Mouse (Mus musculus) midbrain, embryonic 11.5 days (tissue): Measurements from ENCODE around the gene Ptpn3. TPM values are rescaled to one million over a fixed set of nuclear protein-coding genes. Genes with fewer than 3 reads are reported as not detected.

ENCODE experiments used
- ATAC-seq: fragments of 200-750 bp; cut with Nextera tagmentation; 2 replicates; pipeline ENCODE4 v1.8.0; 2017; ENCODE audit warnings: moderate TSS enrichment, moderate library complexity; ENCODE audit not compliant: low FRiP score
- DNase-seq: peaks from one replicate; pipeline ENCODE4 v3.0.0; 2015; ENCODE audit warnings: low spot score; ENCODE audit errors: missing footprints
- H3K27ac ChIP-seq: fragments of 300-500 bp; sonication (generic); 2 replicates; pipeline ENCODE4 v1.5.1; 2014; ENCODE audit warnings: low read depth, low read length
- H3K27me3 ChIP-seq: fragments of 300-500 bp; sonication (generic); 2 replicates; pipeline ENCODE4 v1.6.1; 2014; ENCODE audit warnings: mild to moderate bottlenecking, low read length, moderate library complexity, mixed read lengths; ENCODE audit not compliant: control insufficient read depth, insufficient read depth
- H3K36me3 ChIP-seq: fragments of 300-500 bp; sonication (generic); 2 replicates; pipeline ENCODE4 v1.6.1; 2014; ENCODE audit warnings: mild to moderate bottlenecking, low read length, moderate library complexity, mixed read lengths; ENCODE audit not compliant: control insufficient read depth, insufficient read depth
- H3K4me1 ChIP-seq: fragments of 300-500 bp; sonication (generic); 2 replicates; pipeline ENCODE4 v1.6.1; 2014; ENCODE audit warnings: low read length; ENCODE audit not compliant: control insufficient read depth, insufficient read depth
- H3K4me2 ChIP-seq: fragments of 300-500 bp; sonication (generic); 2 replicates; pipeline ENCODE4 v1.6.1; 2014; ENCODE audit warnings: mild to moderate bottlenecking, moderate library complexity
- H3K4me3 ChIP-seq: fragments of 300-500 bp; sonication (generic); 2 replicates; pipeline ENCODE4 v1.5.1; 2014; ENCODE audit warnings: low read depth, low read length
- H3K9ac ChIP-seq: fragments of 300-500 bp; sonication (generic); 2 replicates; pipeline ENCODE4 v1.6.1; 2014; ENCODE audit warnings: low read length
- H3K9me3 ChIP-seq: fragments of 300-500 bp; sonication (generic); 2 replicates; pipeline ENCODE4 v1.6.1; 2016; ENCODE audit warnings: low read length; ENCODE audit not compliant: control insufficient read depth
- WGBS: fragments of 180-500 bp; shearing (Covaris S2); extraction: QIAGEN DNeasy Blood & Tissue Kit; methylation state at CpG from one replicate; pipeline ENCODE4 v1.1.7; 2014; 5-methylcytosine and 5-hydroxymethylcytosine counted together
- polyA plus RNA-seq: library from polyadenylated mRNA; unstranded; fragments of >200 nt; fragmentation: Nextera tagmentation; extraction: Ambion mirVana; gene quantifications from 2 replicates; pipeline ENCODE4 v1.2.1, GENCODE M21; 2014

The Ptpn3 gene
- polyA plus RNA-seq, 1 experiment from 2014 or later: 0.33 TPM

- no peak overlapping the region for H3K27ac ChIP-seq
These were observed 16.4 kb downstream of the Ptpn3 start for GRCm38 (mm10) chr4:57285251-57285650.

GRCm38 (mm10) chr4:57283189-57283588 is 18.4 kb downstream of the Ptpn3 start:
- H3K27ac ChIP-seq: no peak overlapping the region
- H3K4me1 ChIP-seq: no peaks in the 10 kb centered on the region
- DNase-seq: no peak

More at GRCm38 (mm10) chr4:57285251-57285650, 16.4 kb downstream of the Ptpn3 start:
- ATAC-seq: no peak
- 88% methylated on average over 2 of the region's 2 CpGs for WGBS
- Histone ChIP-seq H3K27me3 (no peaks in the 10 kb centered on the region), H3K4me1 (no peaks in the 10 kb centered on the region), H3K9me3 (no peaks in the 10 kb centered on the region), H3K36me3 (no peaks in the 10 kb centered on the region), H3K4me3 (no peak overlapping the region), H3K4me2 (no peak overlapping the region), H3K9ac (no peak overlapping the region)
- no peak for DNase-seq

GRCm38 (mm10) chr4:57282630-57283029 is 19.0 kb downstream of the Ptpn3 start:
- Histone ChIP-seq H3K27ac (no peak overlapping the region), H3K9ac (no peak overlapping the region), H3K36me3 (no peaks in the 10 kb centered on the region), H3K9me3 (no peaks in the 10 kb centered on the region), H3K4me3 (no peak overlapping the region), H3K27me3 (no peaks in the 10 kb centered on the region), H3K4me1 (no peaks in the 10 kb centered on the region), H3K4me2 (no peak overlapping the region)
- no peak for DNase-seq
- WGBS: 86% methylated on average over 6 of the region's 6 CpGs
- ATAC-seq: no peak

More at GRCm38 (mm10) chr4:57283189-57283588, 18.4 kb downstream of the Ptpn3 start:
- WGBS: 86% methylated on average over 3 of the region's 3 CpGs
- H3K27me3 ChIP-seq: no peaks in the 10 kb centered on the region
- H3K9me3 ChIP-seq: no peaks in the 10 kb centered on the region
- ATAC-seq: no peak
- no peak overlapping the region for H3K4me3 ChIP-seq
- H3K4me2 ChIP-seq: no peak overlapping the region
- no peak overlapping the region for H3K9ac ChIP-seq
- H3K36me3 ChIP-seq: no peaks in the 10 kb centered on the region

GRCm38 (mm10) chr4:57282179-57282578 is 19.5 kb downstream of the Ptpn3 start:
- no peaks in the 10 kb centered on the region for H3K9me3 ChIP-seq
- WGBS: 88% methylated on average over 5 of the region's 5 CpGs
- no peak for ATAC-seq

GRCm38 (mm10) chr4:57280888-57281287 is 20.7 kb downstream of the Ptpn3 start:
- ATAC-seq: no peak
- H3K27ac ChIP-seq: no peak overlapping the region
- WGBS: 85% methylated on average over 5 of the region's 5 CpGs
- no peak overlapping the region for H3K4me3 ChIP-seq
- no peaks in the 10 kb centered on the region for H3K36me3 ChIP-seq
- DNase-seq: no peak
- no peaks in the 10 kb centered on the region for H3K9me3 ChIP-seq
- no peak overlapping the region for H3K4me2 ChIP-seq
- H3K27me3 ChIP-seq: no peaks in the 10 kb centered on the region
- no peaks in the 10 kb centered on the region for H3K4me1 ChIP-seq
- H3K9ac ChIP-seq: no peak overlapping the region

More at GRCm38 (mm10) chr4:57282179-57282578, 19.5 kb downstream of the Ptpn3 start:
- Histone ChIP-seq H3K4me3 (no peak overlapping the region), H3K27me3 (no peaks in the 10 kb centered on the region), H3K4me1 (no peaks in the 10 kb centered on the region), H3K9ac (no peak overlapping the region), H3K36me3 (no peaks in the 10 kb centered on the region), H3K27ac (no peak overlapping the region), H3K4me2 (no peak overlapping the region)
- no peak for DNase-seq

- DNase-seq: no peak
- no peak overlapping the region for H3K4me3 ChIP-seq
- no peak overlapping the region for H3K4me2 ChIP-seq
- no peak overlapping the region for H3K9ac ChIP-seq
- no peaks in the 10 kb centered on the region for H3K36me3 ChIP-seq
- H3K4me1 ChIP-seq: no peaks in the 10 kb centered on the region
- no peaks in the 10 kb centered on the region for H3K27me3 ChIP-seq
- no peak for ATAC-seq
- H3K9me3 ChIP-seq: no peaks in the 10 kb centered on the region
- H3K27ac ChIP-seq: no peak overlapping the region
- 41% methylated on average over 8 of the region's 8 CpGs for WGBS
These were observed 22.4 kb downstream of the Ptpn3 start for GRCm38 (mm10) chr4:57279229-57279628.

- whole genome bisulfite sequencing: 57% methylated on average over 10 of the region's 10 CpGs
- Histone ChIP-seq H3K4me2 (no peak overlapping the region), H3K36me3 (no peaks in the 10 kb centered on the region), H3K27me3 (no peaks in the 10 kb centered on the region), H3K4me3 (no peak overlapping the region), H3K9me3 (no peaks in the 10 kb centered on the region), H3K4me1 (no peaks in the 10 kb centered on the region), H3K27ac (no peak overlapping the region), H3K9ac (no peak overlapping the region)
- DNase-seq (no peak), ATAC-seq (no peak)
These were observed 22.8 kb downstream of the Ptpn3 start for GRCm38 (mm10) chr4:57278812-57279211.

- no peak for ATAC-seq
- H3K4me3 ChIP-seq: no peak overlapping the region
These were observed 24.0 kb downstream of the Ptpn3 start for GRCm38 (mm10) chr4:57277671-57278070.

GRCm38 (mm10) chr4:57275116-57275743 is 26.4 kb downstream of the Ptpn3 start:
- DNase-seq (peak; percentile 96), ATAC-seq (peak; percentile 53; the same call in 1 of the 2 replicates)
- H3K4me3 ChIP-seq: no peak overlapping the region
- no peak overlapping the region for H3K4me2 ChIP-seq
- H3K9me3 ChIP-seq: no peaks in the 10 kb centered on the region
- H3K27ac ChIP-seq: no peak overlapping the region
- no peaks in the 10 kb centered on the region for H3K27me3 ChIP-seq
- peaks cover 4% of the 10 kb centered on the region for H3K4me1 ChIP-seq
- no peak overlapping the region for H3K9ac ChIP-seq
- no peaks in the 10 kb centered on the region for H3K36me3 ChIP-seq
- 13% methylated on average over 8 of the region's 8 CpGs for whole genome bisulfite sequencing

More at GRCm38 (mm10) chr4:57277671-57278070, 24.0 kb downstream of the Ptpn3 start:
- no peak for DNase-seq
- no peak overlapping the region for H3K4me2 ChIP-seq
- H3K9ac ChIP-seq: no peak overlapping the region
- WGBS: 73% methylated on average over 3 of the region's 3 CpGs
- no peak overlapping the region for H3K27ac ChIP-seq
- H3K36me3 ChIP-seq: no peaks in the 10 kb centered on the region
- no peaks in the 10 kb centered on the region for H3K4me1 ChIP-seq
- no peaks in the 10 kb centered on the region for H3K27me3 ChIP-seq
- no peaks in the 10 kb centered on the region for H3K9me3 ChIP-seq
